Mouse (Mus musculus): Measurements from ENCODE around the gene Dand5.
"Not testable (repeated sequence)": the region's sequence is repeated elsewhere in the genome, so short reads cannot be mapped to it uniquely, and the experiment has no call there.

Dand5 gene

DNA sequence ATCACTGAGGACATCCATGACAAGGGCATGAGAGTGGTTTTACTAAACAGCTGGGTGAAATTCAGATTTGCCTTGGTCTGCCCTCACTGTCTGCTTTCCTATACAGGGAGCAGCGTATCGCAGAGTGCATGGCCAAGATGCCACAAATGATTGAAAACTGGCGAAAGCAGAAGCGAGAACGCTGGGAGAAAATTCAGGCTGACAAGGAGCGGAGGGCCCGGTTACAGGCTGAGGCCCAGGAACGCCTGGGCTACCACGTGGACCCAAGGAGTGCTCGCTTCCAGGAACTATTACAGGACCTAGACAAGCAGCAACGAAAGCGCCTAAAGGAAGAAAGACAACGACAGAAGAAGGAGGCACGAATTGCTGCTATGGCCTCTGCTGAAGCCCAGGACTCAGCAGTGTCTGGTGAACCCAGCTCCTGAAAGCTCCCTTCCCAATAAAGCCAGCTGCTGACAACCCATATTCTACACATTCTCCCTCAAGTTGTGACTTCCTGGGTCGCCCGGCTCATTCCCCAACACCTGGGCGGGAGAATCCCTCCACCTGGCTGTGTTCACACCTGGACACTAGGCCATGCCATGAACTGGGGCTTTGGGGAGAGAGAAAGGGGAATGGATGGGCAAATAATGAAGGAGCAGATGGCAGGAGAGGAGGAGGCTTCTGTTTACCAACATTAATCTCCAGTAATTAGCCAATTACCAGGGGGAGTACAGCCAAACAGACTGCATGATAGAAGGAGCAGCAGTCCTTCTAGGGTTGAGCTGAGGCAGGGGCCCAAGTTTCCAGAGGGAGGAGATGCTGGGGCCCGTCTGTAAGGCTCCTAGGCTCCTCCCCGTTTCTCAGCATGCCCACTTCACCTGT, 11.6 kb upstream of the Dand5 start:
- DNase-seq (ENCODE audit: low read depth): no peak

DNA sequence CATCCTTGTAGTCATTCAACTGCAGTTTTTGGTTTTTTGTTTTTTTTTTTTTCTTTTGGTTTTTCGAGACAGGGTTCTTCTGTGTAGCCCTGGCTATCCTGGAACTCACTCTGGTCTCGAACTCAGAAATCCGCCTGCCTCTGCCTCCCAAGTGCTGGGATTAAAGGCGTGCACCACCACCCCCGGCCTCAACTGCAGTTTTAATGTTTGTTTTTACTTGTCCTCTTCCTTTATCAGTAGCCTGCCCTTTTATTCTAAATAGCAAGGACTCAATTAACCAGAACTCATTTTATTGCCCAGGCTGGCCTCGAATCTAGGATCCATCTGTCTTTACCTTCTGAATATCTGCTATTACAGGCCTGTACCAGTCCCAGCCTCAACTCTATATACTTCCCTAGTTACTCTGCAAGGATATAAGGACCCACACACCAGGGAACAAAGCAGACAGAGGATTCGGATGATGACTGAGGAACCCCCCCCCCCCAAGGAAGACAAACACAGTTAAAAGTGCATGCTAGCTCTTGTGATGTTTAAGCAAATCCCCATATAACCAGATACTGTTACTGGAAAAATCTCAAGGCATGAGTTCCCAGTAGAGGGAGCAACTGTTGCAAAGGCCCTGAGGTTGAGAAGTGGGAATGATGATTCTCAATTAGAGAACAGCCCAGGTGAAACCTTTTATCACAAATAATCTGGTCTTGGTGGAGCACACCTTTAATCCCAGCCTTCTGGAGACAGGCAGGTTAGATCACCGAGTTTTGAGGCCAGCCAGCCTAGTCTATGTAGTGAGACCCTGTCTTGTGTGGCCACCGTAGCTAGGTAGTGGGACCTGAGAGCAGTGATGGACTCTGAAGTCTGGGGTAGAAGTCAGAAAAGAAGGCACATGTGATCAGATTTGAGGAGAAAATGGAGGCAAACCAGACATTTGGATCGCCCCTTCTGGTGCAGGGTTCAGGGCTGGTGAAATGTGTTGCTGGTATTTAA, 10.4 kb upstream of the Dand5 start:
- DNase-seq (ENCODE audit: low read depth): no peak

DNA sequence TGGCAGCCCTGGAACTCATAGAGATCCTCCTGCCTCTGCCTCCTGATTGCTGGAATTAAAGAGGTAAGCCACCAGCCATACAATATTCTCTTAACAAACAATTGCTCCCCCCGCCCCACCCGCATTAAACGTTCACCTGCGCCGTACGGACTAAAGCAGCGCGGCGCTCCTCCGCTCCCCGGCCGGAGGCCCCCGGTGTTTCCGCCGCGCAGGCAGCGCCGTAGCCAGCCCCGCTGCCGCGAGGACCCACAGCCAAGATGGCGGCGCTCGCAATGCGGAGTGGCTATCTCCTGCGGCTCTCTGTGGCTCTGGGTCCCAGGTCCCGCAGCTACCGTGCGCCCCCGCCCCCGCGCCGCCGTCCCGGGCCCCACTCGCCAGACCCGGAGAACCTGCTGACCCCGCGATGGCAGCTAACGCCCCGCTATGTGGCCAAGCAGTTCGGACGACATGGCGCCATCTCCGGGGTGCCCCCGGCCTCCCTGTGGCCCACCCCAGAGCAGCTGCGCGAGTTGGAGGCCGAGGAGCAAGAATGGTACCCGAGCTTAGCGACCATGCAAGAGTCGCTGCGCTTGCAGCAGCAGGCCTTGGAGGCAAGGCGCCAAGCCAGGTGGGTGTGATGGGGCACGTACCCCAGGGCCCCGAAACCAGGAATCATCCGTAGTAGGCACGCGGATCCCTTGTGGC, 9.6 kb upstream of the Dand5 start:
- no peak for DNase-seq (ENCODE audit: low read depth)

DNA sequence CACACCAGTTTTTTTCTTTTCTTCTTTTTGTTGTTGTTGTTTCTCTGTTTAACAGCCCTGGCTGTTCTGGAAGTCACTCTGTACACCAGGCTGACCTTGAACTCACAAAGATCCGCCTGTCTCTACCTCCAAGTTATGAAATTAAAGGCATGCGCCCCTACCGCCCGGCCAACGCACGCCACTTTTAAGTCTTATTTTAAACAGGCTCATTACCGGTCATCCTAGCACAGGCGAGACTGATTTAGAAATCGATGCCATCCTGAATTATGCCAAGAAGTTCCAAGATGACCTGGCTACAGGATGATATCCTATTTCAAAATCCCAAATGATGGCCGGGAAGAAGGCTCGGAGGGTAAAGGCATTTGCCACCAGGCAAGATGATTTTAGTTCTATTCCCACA, 8.9 kb upstream of the Dand5 start, which contains the start of gene Gadd45gip1:
Gene Gadd45gip1 (plus strand): TSS at position 33 of the 400 bp plus-strand sequence.
- no peak for DNase-seq (ENCODE audit: low read depth)

DNA sequence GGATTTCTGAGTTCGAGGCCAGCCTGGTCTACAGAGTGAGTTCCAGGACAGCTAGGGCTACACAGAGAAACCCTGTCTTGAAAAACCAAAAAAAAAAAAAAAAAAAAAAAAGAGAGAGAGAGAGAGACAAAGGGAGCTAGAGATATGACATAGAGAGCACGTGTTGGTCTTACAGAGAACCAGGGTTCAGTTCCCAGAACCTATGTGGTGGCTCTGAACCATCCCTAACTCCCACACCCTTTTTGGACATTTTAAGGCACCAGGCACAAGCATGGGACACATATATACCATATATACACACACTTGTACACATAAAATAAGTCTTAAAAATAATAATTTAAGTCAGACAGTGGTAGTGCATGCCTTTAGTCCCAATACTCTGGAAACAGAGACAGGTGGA, 3.9 kb upstream of the Dand5 start:
- DNase-seq (ENCODE audit: low read depth): not testable (repeated sequence)

DNA sequence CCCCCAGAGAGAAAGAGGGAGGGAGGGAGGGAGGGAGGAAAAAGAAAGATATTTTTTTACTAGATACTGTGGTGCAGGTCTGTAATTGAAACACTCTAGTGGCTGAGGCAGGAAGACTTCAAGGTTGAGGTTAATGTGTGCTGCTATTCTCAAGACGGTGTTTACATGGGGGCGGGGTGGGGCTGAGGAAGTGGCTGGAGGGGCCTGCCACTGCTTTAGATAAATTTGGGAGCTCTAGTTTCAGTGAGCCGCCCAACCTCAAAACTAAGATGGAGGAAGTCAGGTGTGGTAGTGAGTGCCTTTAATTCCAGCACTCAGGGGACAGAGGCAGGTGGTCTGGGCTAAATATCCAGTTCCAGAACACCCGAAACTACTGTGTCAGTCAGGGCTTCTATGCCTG, 3.0 kb upstream of the Dand5 start:
- no peak for DNase-seq (ENCODE audit: low read depth)

DNA sequence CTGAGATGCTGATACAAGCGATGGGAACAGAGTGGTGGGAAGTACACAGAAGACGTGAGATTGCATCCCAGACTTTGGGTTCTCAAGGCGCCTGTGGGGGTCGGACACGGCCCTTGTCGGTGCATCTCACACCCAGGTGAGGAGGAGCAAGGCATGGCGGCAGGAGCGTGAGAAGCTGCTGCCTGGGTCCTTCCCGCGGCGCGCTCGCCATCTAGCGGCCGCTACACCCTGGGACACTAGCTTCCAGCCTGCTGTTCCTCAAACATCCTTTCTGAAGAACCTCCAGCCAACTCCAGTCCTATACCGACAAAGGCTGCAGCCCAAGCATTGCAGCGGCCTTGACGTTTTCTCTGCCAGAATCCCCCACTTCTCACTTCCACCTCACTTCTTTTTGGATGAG, 1.0 kb upstream of the Dand5 start:
- DNase-seq (ENCODE audit: low read depth): peak; percentile 77

DNA sequence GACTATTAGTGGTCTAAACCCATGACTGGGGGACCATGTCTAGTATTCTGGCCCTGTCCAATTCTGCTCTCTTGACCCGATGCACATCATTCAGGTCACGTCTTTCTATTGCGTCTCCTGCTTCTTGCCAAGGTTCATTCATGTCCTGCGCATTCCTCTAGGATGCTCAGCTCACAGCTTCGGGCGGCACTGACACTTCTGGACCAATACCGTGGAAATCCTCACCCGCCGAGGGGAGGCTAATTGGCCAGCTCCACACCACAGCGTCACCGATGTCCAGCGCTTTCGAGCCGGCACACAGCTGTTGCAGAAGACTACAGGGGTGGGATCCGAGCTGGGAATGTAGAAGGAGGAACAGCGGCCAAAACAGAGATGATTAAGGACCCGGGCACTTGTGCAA, 6.5 kb downstream of the Dand5 start:
- no peak for DNase-seq (ENCODE audit: low read depth)

DNA sequence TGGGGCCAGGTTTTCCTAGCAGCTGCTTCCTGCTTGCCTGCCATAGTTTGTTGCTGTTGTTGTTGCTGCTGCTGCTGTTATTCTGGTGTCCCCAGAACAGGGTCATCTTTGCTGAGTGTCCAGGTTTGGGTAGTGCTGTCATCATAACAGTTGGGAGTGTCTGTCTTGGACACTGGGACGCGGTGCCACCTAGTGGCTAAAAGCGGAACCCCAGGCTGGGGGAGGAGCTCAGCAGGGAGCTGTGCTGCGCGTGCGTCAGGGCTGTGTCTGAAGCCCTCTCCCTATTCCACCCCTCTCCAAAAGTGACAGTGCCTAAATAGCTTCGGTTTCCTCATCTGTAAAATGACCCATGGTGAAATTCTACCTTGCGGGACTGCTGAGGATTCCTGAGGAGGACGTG, 7.1 kb downstream of the Dand5 start:
- no peak for DNase-seq (ENCODE audit: low read depth)

DNA sequence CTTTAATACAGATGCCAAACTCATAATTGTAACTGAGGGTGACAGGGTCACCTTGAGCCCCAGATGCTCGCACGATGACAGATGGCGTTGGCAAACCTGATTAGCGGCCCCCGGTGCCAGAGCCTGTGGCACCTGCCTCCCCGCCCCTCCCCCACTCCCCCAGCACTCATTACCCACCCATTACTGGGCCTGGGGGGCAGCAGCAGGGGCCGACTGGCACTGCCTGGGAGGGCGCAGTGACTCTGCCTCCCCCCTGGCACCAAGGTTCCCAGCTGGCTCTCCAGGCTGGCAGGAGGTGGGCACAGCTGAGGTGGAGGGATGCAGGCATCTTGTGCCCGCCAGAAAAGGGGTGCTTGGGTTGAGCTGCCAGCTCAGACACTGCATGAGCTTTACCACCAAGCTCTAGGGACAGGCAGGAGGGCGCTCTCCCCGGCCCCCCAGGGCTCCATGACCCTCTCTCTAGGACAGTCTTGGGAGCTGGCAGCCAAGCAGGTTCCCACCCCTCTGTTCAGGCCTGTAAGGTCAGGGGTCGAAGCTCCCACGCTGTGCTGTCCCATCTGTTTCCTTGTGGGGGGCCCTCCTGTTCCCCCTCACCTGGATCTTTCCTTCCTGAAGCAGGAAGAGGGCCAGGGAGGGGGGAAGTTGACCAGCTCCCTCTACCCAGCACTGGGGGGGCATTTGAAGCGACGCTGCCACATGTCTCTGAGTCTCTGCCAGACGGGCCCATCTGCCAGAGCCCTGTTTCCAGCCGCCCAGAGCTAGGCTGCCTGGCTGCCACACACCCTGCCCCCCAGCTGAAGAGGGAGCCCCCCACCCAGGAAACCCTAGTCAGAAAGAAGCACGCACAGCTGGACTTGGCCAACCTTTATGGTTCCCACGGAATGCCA, 7.8 kb downstream of the Dand5 start:
- DNase-seq (ENCODE audit: low read depth): no peak

DNA sequence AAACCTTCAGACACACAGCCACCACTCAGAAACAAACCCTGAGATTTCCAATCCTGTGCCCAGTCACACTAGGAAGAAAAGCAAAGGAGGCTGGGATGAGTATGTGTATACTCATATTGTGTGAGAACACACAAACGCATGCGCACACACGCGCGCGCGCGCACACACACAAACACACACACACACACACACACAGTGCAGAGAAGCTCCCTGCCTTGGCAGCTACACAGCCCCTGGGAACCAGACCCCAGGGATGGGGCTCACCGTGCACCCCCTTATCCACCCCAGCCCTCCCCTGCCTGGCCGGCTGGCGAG, 8.4 kb downstream of the Dand5 start:
- no peak for DNase-seq (ENCODE audit: low read depth)

DNA sequence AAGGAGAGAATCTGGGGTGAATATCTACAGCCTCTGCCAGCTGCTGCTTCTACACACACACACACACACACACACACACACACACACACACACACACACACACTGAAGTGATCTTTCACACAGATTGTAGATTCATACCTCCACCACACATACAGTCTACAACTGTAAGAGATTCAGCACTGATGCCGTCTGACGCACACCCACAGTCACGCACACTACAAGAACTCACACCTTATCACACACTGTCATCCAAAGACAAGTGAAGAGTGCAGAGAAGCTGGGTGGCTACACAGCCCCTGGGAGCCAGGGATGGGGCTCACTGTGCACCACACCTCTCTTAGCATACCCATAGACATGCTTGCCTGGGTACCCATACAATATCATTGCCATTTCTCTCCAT, 8.8 kb downstream of the Dand5 start:
- no peak for DNase-seq (ENCODE audit: low read depth)

DNA sequence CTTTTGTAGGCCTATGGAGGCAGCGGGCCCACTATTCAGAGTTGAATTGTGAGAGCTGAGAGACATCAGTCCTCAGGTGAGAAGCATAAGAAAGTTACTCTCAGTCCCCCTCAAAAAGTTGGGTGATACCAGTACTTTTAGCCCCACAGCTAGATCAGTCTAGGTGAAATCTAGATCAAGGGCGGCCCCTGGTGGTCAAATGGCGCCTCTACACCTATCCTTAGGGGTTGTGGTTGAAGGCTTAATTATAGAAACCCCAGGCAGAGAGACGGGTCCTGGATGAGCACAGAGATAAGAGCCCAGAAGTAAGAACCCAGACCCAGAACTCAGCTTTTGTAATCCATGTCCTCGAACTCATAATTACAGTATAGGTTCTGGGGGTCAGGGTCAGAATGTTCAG, 9.6 kb downstream of the Dand5 start:
- no peak for DNase-seq (ENCODE audit: low read depth)

DNA sequence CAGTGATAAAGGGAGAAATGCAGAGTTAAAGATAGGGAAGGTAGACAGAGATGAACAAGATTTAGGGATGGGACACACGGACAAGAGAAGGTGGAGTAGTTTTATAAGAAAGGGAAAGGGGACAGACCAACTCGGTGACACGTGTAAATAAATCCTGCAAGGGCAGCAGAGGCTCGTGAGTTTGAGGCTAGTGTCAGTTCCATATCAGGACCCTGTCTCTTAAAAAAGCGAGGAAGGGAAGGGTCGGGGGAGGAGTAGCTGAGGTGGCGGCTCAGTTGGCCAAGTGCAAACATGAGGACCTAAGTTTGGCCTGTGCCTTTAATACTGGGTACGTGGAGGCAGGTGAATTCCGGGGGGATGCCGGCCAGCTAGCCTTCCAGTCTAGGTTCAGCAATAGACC, 11.3 kb downstream of the Dand5 start:
- DNase-seq (ENCODE audit: low read depth): no peak

DNA sequence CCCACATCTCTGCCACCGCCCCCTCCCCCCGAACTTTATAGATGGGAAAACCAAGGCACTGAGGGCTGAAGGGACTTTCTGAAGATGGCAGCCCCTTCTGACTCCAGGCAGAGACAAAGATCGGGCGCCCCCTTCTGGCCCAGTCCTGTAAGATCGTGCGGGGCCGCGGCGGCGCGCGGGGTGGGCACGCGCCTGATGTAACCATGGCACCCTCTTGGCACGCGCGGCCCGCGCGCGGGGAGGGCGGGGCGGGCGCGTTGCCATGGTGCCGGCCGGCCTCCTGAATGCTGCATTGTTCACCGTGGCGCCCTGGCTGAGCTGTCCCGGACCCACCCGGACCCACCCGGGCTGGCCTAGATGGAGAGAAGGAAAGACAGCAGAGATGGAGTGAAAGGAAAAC, 11.7 kb downstream of the Dand5 start:
- no peak for DNase-seq (ENCODE audit: low read depth)

DNA sequence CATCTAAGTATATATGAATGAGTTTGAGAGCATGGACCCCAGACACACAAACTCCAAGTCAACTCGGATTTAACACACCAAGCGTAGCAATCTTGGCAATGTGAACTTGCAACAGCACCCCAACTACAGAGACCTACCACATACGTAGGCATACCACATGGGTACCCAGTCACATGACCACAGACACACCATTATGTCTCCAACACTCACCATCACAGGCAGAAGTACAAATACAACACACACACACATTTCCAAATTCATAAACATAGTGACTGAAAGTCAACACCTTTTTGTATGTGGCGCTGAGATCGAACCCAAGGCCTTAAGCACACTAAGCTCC, 12.7 kb downstream of the Dand5 start:
- DNase-seq (ENCODE audit: low read depth): no peak

DNA sequence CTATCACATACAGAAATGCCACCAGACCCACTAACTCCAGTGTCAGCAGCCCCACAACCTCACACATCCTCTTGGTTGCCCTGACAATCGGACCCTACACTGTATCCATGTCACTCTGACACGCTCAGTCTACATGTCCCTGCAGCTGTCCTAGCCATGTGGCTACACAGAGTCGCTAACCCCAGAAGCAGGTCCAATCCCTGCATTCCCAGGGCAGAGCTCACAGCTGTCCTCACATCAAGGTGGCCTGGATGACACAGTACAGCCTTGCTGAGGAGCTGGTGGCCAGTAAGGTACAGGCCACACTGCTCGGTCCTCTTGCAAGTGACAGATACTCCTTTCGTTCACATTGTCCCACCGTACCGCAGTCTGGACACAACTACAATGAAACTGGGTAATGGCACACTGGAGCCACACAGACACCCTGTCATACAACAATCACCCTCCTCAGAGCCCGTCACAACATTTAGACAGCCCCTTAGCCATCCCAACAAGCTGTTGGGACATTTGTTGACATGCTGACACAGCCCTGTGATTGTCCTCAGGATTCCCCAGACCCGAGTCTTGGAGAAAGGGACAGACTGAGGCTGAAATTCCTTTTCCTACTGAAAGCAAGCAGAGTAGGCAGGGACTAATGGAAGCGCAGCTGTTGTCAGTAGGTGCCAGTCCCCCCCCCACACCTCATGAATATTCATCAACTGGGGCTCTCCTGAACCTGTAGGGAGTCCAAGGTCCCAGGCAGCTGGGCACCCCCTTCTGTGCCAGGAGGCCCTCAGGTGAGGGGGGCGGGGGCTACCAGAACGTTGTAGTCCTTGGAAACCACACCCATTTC, 13.3 kb downstream of the Dand5 start:
- DNase-seq (ENCODE audit: low read depth): no peak

DNA sequence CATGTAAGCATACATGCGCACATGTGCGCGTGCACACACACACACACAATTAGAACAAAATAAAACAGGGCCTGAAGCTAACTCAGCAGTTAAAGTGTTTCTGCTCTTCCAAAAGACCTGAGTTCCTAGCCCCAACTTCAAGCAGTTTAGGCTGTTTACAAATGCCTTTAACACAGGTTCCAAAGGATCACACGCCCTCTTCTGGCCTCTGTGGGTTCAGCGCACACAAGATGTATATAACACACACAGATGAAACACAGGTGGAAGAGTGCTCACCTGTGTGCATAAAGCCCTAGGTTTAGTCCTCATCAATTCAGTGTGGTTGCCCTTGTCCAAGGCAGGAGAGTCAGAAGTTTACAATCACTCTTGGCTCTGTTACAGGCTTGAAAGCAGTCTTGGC, 16.6 kb downstream of the Dand5 start:
- DNase-seq (ENCODE audit: low read depth): no peak

DNA sequence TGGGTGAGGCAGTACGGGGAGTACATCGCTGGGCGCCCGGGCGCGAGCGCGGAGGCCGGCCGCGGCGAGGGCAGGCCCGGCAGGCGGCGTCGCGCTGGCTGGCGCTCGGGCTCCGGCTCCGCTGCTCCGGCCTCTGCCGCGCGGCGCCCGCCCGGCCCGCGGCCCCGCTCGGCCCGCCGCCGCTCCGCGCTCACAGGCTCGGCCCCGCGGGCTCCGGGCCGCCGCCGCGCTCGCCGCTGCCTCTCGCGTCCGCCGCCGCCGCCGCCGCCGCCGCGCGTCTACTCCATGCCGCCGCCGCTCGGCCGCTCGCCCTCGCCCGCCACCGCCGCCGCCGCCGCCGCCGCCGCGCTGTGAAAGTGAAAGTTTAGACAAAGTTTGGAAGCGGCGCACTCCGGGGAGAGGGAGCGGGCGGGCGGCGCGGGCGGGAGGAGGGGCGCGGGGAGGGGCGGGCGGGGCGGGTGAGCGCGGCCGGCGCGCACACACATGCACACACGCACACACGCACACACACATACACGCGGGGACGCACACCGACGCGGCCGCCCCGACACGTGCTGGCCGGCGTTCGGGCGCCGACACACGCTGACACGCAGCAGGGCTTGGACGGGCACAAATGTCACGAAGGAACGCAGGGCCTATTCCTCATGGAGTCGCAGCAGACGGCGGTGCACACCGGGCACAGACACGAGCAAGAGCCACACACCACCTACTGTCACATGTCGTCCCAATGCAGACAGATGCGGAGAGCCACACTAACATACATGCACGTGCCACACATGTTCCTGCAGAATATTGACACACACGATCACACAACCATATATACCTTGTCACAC, 22.4 kb downstream of the Dand5 start, which contains the start of gene Nfix:
Gene Nfix (minus strand): TSS at position 346 of the 833 bp plus-strand sequence.
- DNase-seq (ENCODE audit: low read depth): no peak
